Mouse (Mus musculus) adrenal gland, postnatal 14 days (tissue): ENCODE data around the gene Eif4g3. TPM values are rescaled to one million over a fixed set of nuclear protein-coding genes. Genes with fewer than 3 reads are reported as not detected.
A peak's percentile ranks its signal among the peaks of the same experiment; 100 is the strongest.

Source experiments
- DNase-seq: peaks from one replicate; pipeline ENCODE4 v3.0.0; 2021; ENCODE audit warnings: mixed read lengths
- microRNA-seq, 2 experiments: library from miRNA; unstranded; fragments of <30 nt; microRNA quantifications; one replicate each; pipeline ENCODE4 v1.2.0; 2021
- total RNA-seq: library from RNA; stranded (reverse); gene quantifications from 2 replicates; pipeline ENCODE4 v1.2.3, GENCODE M21; 2021

Eif4g3 gene
- total RNA-seq, 1 experiment from 2014 or later = 104 TPM

DNA sequence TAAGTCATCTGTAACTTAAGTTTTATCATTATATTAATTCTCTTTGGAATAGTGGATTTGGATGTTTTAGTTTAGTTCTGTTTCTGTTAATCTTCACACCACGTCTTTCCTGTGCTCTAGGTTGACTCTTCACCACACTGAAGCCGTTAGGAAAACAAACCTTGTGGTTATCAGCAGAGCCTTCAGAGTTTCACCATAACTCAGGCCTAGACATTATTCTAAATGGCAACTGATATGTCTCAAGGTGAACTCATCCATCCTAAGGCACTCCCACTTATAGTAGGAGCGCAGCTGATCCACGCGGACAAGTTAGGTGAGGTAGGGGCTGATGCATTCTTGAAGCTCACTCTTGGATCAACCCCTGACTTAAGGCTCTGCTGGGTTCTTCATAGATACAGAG lies 228.6 kb downstream of the Eif4g3 start:
- DNase-seq = no peak

DNA sequence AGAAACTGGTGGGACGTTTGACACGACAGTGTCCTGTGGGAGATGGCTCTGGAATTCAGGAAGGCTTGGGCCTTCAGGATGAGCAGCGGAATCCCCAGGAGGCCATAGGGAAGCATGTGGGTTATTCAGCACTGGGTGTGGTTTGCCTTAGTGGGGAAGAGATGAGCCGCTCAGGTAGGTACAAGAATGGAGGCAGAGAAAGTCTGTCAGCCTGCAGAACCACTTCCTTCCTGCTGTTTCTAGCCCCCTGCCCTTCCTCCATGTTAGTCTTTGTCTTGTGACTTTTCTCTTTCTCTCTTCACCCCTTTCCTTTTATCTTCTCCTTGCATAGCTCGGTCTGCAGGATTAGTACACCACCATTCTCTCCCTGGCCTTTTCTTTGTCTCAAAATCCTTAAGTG lies 229.6 kb downstream of the Eif4g3 start:
- no peak for DNase-seq

DNA sequence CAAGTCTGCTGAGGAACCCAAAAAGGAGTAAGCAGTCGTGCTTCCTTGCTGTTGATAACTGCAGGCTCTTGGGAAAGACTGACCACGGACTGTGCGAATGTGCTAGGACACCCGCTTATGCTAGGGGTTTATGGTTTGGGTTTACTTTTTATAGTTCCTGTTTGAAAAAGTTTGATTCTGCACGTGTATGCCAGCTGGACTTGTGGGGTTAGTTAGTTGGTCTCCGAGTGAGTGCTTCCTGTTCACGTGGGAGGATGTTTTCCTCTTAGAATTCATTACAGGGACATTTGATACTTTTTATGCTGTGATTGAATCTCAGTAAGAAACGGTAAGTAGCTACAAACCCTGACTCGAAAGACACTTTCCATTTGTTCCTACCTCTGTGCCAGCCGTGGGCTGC lies 230.8 kb downstream of the Eif4g3 start:
- DNase-seq = no peak

DNA sequence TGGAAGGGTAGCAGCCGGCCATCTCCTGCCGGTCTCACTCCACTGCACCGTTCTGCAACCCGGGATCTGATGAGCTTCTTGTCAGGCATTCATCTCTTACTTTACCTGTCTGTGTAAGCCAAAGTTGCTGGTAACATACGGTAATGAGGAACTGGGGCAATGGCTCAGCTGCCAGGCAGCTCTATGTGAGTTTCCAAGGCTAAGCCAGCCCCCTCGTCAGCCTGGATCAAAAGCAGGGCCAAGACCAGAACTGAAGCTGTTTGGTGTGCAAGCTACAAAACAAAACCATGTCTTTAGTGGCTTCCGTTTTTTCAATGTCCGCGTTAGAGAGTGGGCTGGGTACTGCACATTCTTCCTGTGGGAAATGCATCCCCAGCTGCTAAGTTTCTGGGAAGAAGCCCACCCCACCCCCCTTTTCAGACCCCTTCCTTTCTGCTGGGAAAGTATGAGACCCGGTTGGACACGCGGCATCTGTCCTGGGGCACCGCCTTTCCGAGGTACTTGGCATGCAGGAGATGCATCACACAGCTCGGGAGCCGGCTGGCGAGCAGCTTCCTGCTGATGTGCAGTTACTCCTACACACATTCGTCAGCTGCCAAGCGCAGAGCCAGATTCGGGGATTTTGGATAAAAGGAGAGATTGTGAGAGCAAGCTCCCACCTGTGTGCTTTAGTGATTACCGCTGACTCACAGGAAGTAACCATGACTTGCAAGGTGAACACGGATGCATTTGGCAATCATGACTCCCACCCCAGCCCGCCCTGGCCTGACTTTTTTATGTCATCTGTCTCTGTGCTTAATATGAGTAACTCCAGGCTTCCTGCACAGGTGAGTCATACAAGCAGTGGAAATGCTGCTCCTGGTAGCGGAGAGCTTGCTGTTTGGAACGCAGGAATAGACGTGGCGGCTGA lies 254.2 kb downstream of the Eif4g3 start:
- DNase-seq = peak; percentile 32

DNA sequence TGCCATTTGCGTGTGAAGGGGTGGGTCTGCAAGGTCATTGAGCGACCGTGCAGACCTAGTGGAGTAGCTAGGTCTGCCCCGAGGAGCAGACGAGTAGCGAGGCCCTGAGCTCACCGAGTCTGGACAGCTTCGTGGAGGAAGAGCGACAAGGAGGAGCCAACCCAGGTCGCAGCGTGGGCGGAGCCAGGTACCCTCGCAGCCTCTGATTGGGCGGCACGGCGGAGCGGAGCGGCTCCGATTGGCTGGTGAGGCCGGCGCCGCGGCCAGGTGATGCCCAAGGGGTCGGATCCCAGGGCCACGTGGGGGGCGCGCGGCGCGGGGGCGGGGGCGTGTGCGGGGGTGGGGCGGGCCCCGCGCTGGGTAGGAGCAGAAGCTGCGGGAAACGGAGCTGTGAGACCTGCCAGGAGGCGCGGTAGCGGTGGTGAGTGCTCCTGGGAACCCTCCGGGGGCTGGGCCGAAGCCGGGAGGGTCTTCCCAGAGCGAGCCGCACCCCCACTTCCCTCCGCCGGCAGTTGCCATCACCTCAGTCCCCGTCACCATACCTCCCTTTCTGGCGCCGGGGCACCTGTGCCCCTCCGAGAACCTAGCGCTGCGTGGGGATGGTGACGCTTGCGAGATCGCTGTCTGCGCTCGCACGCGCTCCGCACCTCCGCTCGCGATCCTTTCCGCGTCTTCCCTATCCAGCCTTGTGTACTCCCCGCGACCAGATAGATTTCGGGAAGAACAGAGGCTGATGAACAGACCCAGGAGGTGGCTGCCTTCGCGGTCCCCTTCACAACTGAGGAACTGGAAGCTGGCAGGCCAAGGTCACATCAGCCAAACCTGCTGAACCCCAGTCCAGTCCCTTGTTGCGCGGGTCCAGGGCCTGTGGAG lies 257.5 kb downstream of the Eif4g3 start, which contains the start of the genes Sh2d5 and Kif17:
Sh2d5 (plus strand) TSS at position 316 of the 873 bp plus-strand sequence.
Kif17 (plus strand) TSS at position 348 of the 873 bp plus-strand sequence.
- DNase-seq = peak; percentile 84

DNA sequence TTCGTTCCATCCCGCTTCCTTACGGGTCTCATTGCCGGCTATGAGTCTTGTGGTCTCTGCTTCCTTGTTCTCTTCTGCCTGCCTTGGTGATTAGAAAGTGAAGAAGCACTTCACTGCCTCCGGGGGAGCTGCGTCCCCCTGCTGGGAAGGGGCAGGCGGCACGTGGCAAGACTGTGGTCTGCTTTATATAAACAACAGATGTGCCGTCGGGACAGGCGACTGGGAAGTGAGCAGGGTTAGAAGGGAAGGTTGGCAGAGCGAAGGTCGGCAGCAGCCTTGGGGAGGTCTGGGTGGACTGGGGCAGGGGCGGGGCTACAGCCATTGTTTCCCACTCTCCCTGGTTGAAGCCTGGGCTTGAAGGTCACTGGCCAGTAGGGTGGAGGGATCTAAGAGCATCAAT lies 259.0 kb downstream of the Eif4g3 start:
- DNase-seq = peak; percentile 47

DNA sequence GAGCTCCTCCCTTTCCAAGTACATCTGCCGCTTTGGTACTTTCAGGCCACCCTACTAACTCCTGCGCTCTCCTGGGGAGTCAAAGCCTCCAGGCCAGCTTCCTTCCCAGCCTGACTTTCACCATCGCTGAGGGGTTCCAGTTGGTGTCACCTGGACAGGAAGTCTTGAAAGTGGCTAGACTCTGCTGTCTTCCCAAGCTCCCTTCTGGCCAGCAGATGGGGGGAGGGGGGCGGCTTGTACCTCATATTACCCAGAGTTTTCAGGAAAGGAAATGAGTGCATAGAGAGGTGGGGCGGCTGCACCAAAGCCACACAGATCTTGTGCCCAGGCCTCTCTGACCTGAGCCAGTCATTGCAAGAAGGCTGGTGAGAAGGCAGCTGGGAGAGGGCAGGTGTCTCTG lies 259.4 kb downstream of the Eif4g3 start:
- DNase-seq = no peak

DNA sequence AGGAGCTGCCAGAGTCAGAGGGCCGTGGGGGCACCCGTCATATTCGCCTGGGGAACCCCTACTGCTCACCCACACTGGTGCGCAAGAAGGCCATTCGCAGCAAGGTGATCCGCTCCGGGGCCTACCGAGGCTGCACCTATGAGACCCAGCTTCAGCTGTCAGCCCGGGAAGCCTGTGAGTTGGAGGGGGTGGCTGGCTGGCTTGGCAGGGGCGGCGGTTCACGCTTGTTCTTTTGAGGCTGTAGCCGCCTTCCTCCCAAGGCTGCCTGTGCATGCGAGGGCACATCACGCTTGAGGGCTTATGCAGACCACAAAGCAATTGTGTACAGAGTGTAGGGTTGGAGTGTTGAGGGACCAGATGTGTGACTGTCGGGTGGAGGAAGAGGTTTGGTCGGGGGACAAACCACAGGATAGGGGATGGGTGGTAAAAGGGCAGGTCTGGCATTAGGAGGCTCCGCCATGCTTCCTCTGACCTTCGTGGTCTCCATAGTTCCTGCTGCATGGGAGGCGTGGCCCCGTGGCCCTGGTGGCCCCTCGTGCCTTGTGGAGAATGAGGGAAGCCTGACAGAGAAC lies 264.4 kb downstream of the Eif4g3 start:
- no peak for DNase-seq

Small RNAs within 50 kb of the gene (microRNA-seq; reads per million reads assigned to microRNA genes)
- gene Mir6399 = 0 reads per million in 2 experiments

Other genes starting within 250 kb of the Eif4g3 start
- gene Alpl, start 196.6 kb upstream of the Eif4g3 start, total RNA-seq = 16.5 and 19.0 TPM in 2 replicates
- 202 and 263 TPM in 2 replicates for gene Ece1, start 130.8 kb upstream of the Eif4g3 start, total RNA-seq
- gene Hp1bp3, start 223.3 kb downstream of the Eif4g3 start, total RNA-seq = 164 and 180 TPM in 2 replicates